Mouse (Mus musculus): ENCODE results near the gene 5330417H12Rik.

5330417H12Rik gene

DNA sequence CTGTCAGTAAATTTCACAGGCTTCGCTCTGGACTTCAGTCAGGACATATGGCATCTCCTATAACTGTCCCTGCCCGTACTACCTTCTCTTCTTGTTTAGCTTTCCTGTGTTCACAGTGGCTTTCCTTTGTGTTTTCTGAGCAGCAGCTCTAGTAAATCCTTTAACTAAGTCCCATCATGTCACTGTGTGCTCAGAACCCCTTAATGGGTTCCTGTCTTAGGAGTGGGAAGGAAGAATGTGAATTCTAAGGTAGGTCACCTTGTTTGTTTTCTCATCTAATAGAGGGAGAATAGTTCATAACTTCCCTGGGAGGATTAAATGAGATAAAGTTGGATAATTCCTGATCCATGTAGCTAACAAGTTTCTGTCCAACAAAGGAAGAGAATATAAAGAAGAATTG is at the start of gene 5330417H12Rik:
5330417H12Rik (minus strand) TSS at position 101 of the 400 bp plus-strand sequence.
- DNase-seq (ENCODE audit: low read depth, low spot score): no peak

DNA sequence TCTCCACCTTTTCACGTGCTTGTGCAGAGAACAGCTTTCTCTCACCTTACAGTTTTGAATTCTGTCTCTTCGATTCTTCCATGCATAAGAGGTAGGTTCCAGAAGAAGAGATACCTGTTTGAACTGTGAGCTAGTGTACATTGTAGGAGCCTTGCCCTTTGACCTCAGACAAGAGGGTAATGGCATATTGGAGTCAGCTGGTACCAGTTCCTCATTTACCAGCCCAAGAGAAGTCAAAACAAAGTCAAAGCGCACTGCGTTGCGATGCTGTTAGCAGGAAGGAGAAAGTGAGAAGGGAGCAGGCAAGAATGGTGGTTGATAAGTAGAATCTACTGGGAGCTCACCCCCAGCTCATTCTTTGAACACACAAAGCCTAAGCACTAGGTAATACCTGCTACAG is 43.6 kb upstream of the 5330417H12Rik start:
- no peak for DNase-seq (ENCODE audit: low read depth, low spot score)

DNA sequence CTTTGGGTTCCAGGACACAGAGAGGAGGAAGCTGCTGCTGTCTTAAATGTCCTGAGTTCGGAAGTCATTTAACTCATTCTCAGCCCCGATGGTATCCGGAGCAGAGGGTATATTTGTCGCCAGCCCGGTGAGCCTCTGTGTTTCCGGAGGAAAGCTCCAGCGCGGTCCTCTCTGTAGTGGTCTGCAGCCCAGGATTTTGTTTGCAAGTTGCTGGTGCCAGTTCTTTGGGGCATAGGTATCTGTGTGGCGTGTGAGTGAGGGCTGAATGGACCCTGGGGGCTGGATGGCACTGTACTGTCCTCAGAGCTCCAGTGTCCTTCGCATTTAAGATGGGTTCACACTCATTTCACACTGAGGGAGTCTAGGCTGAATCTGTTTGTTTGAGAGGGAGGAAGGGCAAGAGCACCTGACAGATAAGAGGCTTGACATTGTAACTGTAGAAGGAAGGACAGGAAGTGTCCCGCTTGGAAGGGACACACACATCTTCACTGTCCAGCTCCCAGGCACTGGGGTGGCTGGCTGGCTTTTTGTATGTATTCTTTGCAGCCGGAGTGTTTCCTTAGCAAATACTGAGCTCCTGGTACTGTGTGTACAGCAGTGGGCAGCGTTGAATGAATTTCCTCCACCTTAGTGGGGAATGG is 41.4 kb upstream of the 5330417H12Rik start:
- peak; percentile 10 for DNase-seq (ENCODE audit: low read depth, low spot score)

DNA sequence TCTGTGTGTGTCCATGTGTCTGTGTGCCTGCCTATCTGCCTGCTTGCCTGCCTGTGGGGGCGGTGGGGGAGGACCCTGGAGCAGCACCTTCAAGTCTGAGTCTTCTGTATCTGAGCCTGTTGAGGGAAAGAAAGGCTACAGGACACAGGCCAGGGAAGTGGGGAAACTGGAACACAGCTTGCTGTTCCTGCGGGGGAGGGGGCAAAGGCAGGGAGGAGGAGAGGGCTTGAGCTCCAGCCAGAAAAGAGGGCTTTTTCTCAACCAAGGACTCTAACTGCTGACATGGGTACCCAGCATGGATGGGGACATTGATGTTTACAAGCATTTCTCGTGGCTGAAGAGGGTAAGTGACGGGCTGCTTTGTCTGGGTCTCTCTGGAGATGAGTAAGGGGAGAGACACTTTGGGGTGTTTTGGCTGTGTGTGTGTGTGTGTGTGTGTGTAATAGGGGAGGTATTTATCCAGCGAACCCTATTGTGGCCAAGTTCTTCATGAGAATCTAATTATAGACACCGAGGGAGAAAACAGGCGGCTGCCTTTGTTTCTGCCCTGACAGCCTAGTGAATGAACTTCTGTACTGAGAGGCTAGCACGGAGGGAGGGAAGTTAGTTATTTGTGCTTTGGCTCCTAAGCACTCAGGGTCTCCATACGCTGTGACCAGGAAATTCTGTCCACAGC is 40.8 kb upstream of the 5330417H12Rik start:
- peak; percentile 82 for DNase-seq (ENCODE audit: low read depth, low spot score)

DNA sequence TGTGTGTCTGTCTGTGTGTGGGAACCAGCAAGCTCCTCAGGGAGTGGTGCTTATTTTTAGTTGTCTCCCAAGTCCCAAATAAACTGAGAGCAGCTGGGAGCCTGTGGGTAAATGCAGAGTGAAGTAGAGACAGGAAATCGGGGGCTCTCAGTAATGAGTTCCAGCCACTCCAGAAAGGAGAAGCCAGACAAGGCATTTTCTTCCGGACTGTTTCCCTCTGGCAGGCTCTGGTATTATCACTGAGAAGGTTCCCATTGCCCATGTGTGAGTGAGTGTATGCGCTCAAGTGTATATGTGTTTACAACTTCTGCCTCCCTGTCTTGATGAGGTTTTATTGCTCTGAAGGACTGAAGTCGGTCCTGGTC is 40.2 kb upstream of the 5330417H12Rik start:
- DNase-seq (ENCODE audit: low read depth, low spot score): peak; percentile 62

DNA sequence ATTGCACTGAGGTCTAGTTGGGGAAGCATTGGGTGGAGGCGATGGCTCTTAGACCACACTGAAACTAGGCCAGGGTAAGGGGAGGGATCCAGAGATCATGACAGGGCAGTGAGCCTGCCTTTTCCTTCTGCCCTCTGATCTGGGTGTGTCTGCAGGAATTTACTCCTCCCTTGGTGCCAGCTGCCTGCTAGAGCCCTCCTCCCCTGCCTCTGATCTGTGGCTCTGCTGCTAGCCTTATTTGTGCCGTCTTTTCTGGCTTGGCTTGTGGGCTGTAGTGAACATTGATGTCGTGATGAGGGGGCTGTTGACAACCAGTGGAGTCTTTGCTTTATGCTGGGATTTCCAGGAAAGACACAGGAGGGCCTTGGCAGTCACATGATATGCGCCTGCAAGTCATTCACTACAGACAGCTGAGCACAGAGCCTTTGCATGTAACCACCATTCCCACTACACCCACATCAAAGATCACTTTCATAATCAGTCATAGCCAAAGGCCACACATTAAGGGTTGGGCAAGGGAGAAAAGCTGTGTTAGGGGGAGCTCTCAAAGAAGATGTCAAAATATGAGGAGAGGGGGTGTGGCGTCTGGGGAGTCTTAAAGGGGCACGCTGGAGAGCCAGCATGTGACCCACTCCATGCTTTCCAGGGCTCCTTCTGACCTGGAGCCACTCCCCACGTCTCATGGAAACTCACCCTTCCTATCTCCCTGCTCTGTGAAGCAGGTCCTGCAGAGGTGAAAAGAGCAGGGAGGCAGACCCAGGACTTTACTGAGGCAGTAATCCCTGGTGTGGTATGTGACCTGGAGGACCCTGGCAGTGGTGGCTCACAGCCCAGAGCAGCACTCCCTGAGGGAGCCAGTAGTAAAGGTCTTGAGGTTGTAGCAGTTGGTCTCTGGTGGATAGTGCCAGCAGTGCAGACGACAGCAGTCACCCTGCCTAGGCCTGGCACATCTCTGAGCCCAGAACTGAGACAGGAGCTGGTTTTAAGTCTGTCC is 39.4 kb upstream of the 5330417H12Rik start:
- DNase-seq (ENCODE audit: low read depth, low spot score): peak; percentile 37

DNA sequence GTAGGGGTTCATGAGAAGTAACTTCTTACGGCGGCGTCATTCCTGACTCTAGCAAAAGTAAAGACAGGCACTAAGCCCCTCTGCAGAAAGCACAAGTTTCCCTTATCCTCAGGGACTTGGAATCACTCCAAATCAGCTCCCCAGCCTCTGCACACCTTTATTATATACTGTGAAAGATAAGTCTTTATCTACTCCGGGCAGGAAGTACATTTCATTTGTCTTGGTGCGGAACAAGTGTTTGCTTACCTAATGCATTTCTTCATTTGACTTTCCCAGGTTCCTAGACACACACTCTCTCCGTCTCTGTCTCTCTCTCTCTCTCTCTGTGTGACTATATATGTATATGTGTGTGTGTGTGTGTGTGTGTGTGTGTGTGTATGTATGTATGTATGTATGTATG is 38.7 kb upstream of the 5330417H12Rik start:
- DNase-seq (ENCODE audit: low read depth, low spot score): no peak

DNA sequence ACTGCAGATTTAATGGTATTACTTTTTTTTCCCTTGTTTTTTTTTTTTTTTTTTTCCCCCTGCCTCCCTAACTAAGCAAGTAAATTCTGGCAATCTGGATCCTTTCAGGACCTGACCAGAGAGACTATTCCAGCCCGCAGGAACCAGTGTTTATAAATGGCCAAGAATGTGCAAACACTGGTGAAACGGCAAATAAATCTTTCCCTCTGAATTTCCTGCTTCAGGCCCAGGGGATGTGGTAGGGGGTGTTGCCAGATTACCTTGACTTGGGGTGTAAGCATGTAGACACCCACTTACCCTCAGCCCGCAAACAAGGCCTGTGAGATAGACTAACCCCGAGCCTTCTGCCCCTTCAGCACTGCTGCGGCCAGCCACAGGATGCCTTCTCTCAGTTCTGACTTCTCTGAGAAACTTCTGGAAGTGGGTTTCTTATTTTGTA is 36.9 kb upstream of the 5330417H12Rik start:
- DNase-seq (ENCODE audit: low read depth, low spot score): no peak

DNA sequence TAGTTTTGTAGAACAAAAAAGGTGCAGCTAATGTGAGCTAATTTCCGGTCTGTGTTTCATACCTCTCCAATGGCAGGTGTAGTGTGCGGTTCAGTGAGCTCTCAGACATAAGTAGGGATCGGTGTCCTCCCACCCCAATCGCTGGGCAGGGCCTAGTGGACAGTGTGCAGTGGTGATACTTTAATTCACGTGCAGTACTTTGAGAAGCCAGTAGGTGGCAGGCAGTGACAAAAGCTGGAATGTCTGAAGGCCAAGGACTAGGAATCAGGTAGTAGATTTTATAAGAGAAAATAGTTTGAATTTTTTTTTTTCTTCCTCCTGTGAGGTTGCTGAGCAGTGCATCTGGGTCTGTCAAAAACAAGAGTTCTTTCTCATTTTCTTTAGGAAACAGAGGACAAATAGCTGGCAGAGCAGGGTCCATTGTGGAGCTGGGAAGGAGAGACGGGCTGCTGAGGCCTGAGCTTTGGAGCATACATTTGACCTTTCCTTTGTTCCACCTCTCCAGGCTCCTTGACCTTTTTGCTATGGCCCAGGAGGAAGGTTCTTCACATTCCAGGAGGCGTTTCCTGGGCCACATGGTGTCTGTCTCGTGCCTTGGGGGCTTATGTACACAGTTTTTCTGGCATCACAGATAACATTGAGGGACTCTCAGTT is 36.4 kb upstream of the 5330417H12Rik start:
- DNase-seq (ENCODE audit: low read depth, low spot score): peak; percentile 81

DNA sequence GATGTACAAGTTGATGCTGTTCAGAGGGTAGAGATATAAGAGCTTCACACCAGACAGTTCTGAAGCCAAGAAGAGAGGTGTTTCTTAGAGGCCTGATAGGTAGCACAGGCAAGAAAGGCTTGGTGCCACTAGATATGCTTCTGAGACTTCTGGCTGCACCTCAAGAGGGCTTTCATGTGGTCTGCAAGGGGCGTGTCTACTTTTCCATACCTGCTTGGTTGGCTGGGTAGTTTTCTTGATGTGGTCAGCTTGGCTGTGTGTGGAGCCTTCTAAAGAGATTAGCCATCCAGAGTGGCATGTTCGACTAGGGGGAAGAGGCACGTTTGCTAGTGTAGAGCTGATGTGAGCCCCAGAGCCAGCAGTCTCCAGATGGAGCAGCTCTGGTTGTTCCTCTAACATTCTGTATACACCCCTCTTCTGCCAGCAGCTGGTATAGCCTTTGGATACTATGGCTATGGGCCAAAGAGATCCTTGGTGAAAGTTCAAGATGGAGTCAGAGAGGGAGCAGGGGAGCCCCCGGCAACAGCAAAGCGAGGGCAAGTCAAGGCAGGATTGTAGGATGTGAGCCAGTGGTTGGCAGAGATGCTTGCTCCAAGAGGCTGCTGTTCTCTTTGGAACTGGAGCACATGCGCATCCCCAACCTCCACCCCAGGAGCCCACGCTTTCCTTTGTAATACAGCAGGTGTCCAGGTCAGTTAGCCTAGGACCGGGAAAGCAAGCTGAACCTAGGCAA is 34.4 kb upstream of the 5330417H12Rik start:
- DNase-seq (ENCODE audit: low read depth, low spot score): no peak

DNA sequence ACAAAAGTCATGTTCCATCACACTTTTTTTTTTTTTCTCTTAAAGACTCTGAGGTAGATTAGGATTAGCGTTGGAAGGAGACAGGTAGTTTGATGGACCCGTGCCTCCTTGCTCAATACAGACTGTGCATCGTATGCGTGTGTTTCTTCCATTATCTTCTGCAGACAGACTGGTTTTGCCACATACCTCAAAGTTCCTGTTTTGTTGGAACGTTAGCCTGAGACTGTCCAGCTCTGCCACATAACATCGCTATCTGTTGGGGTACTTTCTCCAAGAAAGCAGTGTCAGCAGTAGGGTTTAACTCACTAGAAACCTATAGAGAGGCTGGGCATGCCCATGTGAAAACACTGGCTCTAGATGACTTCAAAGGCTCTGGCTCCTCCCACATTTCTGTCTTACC is 31.5 kb upstream of the 5330417H12Rik start:
- DNase-seq (ENCODE audit: low read depth, low spot score): no peak

DNA sequence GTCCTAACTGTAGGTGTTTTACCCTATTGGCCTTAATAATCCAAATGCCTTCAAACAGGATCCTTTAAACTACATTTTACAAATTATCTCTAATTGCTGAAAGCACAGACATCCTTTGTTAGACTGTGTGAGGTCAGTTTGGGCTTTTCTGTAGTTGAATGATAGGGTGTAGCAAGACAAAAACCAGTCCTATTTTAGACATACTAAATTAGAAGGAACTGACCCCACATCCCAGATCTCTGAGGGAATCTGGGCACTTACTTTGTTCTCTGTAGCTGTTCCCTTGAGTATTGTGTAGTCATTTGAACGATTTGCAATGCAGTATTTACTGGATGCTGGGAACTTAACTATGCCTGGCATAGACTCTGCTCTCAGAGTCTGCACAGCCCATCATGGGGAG is 26.9 kb upstream of the 5330417H12Rik start:
- no peak for DNase-seq (ENCODE audit: low read depth, low spot score)

DNA sequence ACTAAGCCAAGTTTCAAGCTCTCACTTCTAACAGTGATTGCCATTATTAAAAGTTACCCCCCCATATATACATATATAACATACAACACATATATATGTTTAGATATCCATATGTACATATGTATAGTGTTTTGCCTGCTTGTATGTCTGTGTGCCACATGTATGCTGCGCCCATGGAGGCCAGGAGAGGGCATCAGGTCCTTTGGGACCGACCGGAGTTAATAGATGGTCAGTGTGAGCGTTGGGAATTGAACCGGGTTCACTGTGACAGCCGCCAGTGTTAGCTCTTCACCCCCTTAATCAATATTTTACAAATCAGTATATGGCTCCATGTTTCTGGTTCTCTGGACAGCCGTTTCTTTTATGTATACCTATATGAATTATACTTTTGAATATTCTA is 25.0 kb upstream of the 5330417H12Rik start:
- no peak for DNase-seq (ENCODE audit: low read depth, low spot score)

DNA sequence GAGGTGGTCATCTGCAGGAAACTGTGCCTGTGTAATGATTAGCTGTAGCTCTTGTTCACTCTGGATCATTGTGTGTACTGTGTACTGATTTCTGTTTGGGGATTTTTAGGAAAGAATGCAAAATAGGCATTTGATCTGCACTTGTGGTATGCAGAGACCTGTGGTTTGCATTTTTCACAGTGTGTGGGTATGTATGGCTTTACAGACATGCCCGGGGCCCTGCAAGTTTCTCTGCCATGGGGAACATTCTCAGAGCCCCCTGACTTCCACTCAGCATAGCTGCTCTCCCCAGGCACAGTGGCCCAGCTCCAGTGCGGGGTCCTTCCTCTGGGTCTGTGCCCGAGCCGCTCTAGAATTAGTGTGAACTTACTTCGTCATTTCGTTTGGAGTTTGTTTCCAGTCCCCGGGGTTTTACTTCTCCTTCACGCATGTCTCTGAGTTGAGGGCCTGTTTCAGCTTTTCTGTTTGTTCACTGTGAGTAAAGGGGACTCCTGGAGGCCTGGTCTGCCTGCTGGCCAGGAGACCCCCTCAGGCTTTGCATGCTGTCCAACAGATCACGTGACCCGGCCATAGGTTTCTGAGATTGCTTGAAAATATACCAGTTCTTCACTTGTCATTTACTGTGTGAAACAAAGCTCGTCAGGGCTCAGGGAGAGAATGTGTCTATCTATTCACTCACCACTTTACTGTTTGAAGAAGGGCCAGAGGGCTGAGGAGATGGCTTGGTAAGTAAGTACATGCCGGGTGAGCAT is 24.2 kb upstream of the 5330417H12Rik start:
- DNase-seq (ENCODE audit: low read depth, low spot score): no peak

DNA sequence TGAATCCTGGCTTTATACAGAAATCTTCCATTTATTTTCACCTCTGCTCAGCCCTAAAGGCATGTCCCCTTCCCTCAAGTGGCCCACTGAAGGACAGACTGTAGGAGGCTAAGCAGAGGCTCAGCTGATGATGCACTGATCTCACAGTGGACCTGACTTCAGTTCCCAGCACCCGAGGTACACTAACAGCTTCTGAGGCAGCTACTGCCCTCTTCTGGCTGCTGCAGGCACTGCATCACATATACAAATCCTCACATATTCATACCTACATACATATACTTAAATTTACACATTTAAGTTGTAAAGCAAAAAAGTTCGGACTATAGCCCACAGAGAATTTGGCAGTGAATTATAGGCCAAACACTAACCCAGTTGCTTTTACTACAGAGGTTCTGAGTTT is 20.0 kb upstream of the 5330417H12Rik start:
- no peak for DNase-seq (ENCODE audit: low read depth, low spot score)

DNA sequence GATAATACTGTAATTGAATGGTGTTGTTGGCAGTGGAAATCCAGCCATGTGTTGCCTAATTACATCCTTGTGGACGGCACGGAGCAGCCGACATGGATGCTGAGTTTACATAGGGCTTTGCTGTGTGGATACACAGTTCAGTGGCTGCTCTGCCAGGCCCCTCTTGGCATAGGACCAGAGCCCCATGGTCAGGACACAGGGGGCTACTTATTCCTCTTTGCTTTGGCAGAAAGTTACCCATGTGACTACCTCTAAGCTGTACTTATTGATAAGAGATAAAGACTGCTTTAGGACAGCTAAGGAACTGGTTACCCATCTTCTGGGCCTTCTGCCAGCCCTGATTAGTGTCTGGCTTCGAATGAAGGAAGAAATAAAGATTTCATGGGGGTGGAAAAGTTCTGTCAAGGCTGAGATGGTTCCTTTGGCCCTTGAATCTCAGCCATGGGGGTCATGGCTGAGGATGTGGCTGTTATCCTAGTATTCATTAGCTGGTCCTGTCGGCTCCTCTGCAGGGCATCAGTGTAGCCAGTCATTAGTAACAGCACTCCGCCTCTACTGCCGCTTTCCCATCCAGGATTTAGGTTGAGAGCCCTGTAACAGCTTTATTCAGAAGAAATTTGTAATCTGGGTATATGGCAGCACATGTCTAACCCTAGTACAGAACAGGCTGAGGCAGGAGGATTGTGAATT is 17.8 kb upstream of the 5330417H12Rik start:
- DNase-seq (ENCODE audit: low read depth, low spot score): peak; percentile 29

DNA sequence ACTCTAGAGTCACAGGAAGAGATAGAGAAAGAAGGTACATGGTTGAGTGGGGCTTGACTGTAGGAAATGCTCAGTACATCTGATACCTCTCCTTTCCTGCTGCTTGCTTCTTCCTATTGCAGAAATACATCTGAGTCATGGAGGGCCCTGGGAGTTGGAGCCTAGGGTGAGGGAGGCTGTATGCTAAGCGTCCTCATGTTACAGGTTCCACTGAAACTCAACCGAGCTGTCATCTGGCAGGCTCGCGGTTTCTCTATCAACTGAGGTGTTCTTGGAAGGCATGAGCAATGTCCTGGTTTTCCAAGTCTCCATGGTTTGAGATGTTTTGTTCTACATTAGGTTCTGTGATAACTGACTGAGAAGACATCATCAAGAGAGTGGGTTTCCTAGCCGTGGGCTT is 13.1 kb upstream of the 5330417H12Rik start:
- DNase-seq (ENCODE audit: low read depth, low spot score): no peak

DNA sequence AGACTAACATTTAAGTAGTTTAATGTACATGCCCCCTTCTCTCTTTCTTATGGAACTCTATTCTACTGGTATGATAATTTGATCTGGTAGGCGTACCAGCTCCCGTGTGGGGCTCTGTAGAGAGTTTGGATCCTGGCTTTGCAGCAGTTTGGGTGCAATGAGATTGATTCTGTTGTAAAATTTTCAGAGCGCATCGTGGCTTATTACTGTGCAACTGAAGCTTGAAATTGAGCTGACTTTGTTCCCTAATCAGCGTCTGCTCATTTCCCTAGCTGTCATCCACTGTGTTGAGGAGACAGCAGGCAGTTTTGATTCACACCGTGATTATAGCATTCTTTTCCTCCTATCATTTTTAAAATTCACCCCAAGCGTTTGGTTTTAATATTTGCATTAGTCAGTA is 12.4 kb upstream of the 5330417H12Rik start:
- peak; percentile 47 for DNase-seq (ENCODE audit: low read depth, low spot score)

DNA sequence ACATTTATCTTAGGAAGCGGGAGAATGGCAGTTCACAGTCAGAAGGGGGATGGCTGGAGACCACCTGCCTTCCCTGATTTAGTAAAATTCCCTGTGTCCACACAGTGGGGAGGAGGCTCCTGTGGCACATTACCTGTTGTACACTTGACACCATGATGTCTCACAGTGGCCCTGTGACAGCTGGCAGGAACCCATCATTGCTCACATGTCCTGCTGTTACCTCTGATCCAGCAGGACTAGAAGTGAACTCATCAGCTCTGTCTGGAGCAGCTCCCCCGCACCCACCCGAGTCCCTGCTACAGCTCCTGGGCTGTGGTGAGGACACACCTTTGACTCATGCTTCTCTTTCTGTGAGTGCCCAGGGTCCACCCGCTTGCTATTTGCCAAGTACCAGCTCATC is 8.2 kb upstream of the 5330417H12Rik start:
- no peak for DNase-seq (ENCODE audit: low read depth, low spot score)

DNA sequence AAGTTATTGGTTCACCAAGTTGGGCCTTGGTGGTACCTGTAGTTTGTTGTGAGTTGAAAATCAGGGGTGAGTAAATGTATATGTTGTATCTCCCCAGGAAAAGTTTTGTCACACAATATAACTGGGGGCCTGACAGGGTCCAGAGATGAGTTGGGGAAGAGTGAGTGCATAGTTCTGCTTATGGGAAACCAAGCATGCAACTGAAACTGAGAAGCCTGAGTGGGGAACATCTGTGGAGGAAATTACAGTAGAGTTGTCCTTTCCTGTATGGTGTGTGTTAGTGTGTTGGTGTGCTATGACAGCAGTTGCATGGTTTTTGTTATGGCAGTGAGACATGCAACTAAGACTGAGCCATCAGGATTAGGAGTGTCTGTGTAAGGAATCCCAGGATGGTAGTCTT is 3.4 kb upstream of the 5330417H12Rik start:
- DNase-seq (ENCODE audit: low read depth, low spot score): no peak

Data from brain, adult 2 months (tissue).